Mouse (Mus musculus) left cerebral cortex, adult 9 months (tissue): ENCODE measurements at regions not wholly inside any gene's neighbourhood (a gene's known extent, or its start where the extent isn't known, plus 50 kb on each side); places are given as distances from the start of the nearest gene placed in this dataset.

Experiments
- DNase-seq, 2 experiments: peaks; one replicate each; pipeline ENCODE4 v3.0.0; 2022; ENCODE audit warnings: low spot score in 2 of 2

DNA sequence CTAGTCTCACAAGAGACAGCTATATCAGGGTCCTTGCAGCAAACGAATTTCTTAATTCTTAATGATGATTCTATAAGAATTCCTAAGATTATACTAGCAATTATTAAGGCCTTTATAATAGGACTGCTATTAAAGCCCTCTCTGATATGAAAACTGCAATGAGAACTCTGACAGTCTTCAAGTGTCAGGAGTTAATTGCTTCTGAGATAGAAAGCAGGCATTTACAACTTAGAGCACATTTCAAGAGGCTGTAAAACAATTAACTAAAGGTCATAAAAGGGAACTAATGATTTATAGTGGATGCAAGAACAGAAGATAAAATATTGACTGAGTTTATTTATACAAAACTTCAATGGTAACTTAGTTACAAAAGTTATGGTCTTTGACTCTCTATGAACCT lies 84.9 kb upstream of the Phlpp1 start:
- no peak for DNase-seq

GRCm38 (mm10) chr1:106092909-106093557 lies 78.5 kb upstream of the Phlpp1 start:
- no peak for DNase-seq

DNA sequence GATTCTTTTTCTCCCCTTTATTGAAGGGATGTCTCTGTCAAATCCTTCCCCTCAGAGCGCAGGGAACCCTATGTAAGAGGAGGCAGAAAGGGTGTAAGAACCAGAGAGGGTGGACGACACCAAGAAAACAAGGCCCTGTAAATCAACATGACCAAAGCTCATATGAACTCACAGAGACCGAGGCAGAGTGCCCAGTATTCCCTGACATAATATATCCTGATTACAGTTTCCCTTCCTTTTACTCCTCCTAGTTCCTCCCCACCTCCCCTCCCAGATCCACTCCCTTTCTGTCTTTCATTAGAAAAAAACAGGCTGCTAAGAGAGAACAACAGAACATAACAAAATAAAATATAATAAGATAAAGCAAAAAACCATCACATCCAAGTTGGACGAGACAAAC lies 77.7 kb upstream of the Phlpp1 start:
- no peak for DNase-seq

- DNase-seq, result peak in 1 of 2 experiments; percentile 41
Measured at GRCm38 (mm10) chr1:106096324-106096723, 75.2 kb upstream of the Phlpp1 start.

- DNase-seq, result no peak
Measured at GRCm38 (mm10) chr1:106097177-106097576, 74.4 kb upstream of the Phlpp1 start.

DNA sequence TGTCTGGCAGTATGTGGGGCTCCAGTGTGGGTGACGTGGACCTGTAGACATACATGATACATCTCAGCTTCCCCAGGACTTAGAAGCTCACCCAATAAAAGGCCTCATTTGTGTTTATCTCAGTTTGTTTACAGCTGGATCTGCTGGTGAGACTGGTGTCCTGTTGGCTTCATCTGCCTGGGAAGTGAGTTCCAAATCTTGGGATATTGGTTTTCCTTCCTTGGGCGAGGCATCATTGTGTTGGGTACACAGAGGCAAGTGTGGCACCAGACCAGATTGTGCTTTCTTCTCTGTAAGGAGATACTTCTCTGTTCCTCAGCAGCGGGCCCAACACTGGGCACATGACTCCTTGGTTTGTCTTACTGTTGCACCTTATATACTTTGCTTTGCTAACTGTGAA lies 70.9 kb upstream of the Phlpp1 start:
- no peak for DNase-seq

DNA sequence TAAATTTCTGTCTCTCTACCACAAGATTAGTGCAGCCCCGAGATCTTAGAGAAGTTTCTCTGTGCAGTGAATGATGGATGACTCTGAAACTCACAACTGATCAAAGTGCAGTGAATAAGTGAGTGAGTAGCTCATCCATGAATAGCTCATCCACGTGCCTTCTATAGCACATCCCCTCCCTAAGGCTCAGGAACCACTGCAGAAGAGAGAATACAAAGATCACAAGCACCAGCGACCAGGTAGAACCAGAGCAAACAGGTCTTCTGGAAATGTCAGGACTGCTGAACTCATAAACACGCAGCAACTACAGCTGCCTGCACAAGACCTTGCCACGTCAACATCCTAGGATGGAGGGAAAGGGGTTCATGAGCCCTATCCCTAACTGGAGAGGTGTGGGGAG lies 69.0 kb upstream of the Phlpp1 start:
- no peak for DNase-seq

DNA sequence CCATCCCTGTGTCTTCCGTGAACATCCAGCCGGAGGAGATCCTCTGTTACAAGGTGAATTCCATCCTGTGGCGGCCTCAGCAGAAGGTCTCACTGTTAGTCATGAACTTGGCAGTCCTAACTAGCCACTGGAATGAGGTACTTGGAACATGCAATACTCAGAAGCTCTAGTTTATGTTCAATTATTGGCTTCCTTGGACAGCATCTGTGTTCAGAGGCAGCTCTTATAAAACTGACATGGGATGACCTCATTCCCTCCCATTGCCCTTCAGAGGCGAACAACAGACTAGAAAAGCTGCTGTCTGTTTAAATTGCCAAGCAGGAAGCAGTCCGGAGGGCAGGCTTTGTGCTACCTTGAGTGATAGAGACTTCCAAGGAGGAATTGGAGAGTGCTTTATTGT lies 62.5 kb upstream of the Phlpp1 start:
- no peak for DNase-seq
